Mouse (Mus musculus) layer of hippocampus, adult 11-12 months (tissue): ENCODE results near the gene Sat1.
"Not testable (repeated sequence)": the region's sequence is repeated elsewhere in the genome, so short reads cannot be mapped to it uniquely, and the experiment has no call there.

Experiments used
- DNase-seq: peaks from one replicate; pipeline ENCODE4 v3.0.0; 2022; ENCODE audit warnings: low spot score

Gene Sat1

GRCm38 (mm10) chrX:155216271-155216670 lies at the start of gene Sat1:
Gene Sat1, minus strand, starts transcription at chrX:155216449.
- DNase-seq, result peak; percentile 92

GRCm38 (mm10) chrX:155262915-155263252 lies 46.6 kb upstream of the Sat1 start:
- no peak for DNase-seq

DNA sequence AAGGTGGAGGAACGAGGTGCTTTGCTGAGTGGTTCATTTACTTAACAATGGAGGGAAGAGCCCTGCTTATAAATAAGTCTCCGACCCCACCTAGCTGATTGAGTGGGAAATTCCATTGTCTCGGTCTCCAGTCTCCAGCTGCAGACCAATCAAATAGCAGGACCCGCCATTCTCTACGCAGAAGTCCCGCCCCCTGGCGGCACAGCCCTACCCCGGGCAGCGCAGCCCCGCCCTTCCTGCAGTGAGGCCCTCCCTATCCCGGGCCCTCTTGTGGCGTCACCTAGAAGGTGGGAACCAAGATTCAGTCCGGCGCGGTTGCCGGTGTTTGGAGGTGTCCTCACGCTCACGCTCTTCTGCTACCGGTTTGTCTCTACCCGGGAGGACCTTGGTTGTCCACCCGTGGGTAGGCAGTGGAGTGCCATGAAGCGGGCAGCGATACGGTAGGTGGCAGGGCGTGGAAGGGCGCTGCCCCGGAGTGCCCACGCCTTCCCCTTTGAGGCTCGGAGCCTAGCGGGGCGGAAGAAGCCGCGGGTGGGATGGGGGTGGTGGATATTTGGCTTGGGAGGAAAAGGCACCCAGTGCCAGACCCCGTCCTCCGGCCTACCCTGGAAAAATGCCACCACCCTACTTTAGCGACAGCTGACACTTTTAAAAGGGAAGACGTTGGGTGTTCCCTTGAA lies 46.1 kb upstream of the Sat1 start, which contains the start of gene Acot9:
Acot9 (plus strand) TSS at position 209 of the 680 bp plus-strand sequence.
- peak; percentile 90 for DNase-seq

- no peak for DNase-seq
Measured at GRCm38 (mm10) chrX:155256856-155257255, 40.6 kb upstream of the Sat1 start.

DNA sequence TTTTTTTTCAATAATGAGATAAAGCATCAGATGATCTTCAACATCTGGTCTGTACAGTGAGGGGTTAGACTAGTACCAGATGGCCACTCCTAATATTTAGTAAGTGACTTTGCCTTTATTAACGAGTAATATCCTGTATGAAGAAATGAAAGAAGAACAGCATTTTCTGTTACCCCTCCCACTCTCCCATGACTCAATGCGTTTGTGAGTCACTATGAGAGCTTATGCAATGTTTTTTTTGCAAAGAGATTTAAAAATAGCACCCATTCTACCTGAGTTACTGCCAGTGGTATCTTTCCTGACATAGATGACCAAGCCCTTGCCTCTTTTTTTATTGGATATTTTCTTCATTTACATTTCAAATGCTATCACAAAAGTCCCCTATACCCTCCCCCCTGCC lies 2.0 kb upstream of the Sat1 start:
- DNase-seq, result no peak

DNA sequence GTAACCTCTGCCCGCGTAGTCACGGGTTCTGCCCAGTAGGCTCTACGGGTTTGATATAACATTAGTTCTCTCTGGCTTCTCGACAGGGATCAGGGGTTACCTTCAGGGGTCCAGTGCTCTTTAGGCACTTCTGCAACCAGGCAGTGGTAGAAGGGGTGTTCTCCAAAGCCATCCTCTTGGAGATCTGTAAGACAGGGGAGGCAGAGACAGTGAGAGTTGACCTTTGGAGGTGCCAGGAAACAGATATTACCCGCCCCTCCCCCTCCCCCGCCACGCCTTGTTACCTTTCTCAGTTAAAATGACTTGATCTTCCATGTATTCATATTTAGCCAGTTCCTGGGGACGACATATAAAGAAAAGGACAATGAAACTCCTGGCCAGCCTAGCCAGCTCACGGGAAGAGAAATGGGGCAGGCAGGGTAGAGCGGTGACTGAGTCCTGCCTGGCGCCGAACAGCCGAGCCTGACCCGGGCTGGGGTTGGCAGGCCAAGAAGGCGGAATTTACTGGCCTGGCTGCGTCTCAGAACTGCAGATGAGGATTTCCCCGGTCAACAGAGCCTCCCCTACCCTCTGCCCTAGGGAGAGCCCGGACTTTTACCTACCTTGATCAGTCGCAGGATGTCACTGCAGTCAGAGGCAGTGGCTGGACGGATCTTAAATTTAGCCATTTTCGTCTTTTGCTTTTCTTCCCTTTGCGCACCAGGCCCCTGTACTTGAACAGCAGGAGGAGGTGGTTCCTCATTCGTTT lies 574 bp downstream of the Sat1 start:
- no peak for DNase-seq

GRCm38 (mm10) chrX:155214291-155215136 lies 1.7 kb downstream of the Sat1 start:
- DNase-seq, result no peak

- no peak for DNase-seq
Measured at GRCm38 (mm10) chrX:155208671-155209070, 7.6 kb downstream of the Sat1 start.

GRCm38 (mm10) chrX:155205436-155205835 lies 10.8 kb downstream of the Sat1 start:
- DNase-seq, result not testable (repeated sequence)

GRCm38 (mm10) chrX:155202406-155203305 lies 13.6 kb downstream of the Sat1 start:
- DNase-seq, result no peak

DNA sequence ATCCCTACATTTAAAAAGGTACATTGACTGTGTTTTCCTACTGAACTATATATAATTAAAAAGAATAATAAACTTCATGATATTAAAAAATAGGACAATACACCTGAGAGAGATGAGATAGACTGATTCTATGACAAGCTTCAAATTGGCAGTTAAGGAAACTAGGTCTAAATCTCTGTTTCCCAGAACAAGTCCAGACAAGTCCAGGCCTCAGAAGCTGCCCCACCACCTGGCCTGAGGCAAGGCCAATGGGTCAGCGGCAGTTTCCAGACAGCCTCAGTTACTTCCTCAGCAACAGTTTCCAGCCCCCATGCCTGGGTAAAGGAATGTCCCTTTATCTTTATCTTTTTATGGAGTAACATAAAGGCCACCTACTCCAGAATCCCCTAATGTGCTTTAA lies 14.4 kb downstream of the Sat1 start:
- DNase-seq, result no peak

GRCm38 (mm10) chrX:155194979-155195378 lies 21.3 kb downstream of the Sat1 start:
- DNase-seq, result no peak

DNA sequence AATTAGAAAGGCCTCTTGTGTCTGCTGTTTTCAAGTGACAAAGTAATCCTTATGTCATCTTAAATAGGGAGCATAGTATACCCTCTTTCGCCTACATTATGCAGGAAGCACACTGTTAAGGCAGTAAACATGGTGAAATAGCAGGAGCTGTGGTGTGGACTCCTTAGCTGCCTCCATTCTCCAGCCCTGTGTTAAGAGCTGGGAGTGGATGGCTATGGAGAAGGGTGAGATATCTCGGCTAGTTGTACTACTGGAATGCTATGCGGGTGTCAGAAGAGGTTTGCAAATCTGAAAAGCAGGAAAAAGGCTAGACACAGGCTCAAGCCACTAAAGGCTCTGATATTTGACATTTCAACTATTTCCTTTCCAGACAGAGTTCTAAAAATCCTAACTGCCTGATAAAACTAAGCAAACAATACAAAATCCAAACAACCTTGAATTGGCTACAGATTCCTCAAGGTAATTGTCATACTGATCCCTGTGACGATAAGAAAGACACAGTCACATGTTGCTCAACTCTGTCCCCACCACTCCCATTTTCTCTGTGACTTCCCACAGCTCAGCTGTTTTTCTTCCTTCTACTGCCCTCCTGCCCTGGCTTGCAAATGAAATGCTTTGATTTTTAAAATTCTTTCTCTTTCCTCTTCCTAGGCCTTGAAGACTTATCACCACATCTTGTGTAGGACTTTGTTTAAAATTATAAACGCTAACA lies 22.4 kb downstream of the Sat1 start:
- DNase-seq, result no peak

- no peak for DNase-seq
Measured at GRCm38 (mm10) chrX:155191941-155192340, 24.3 kb downstream of the Sat1 start.

- no peak for DNase-seq
Measured at GRCm38 (mm10) chrX:155177640-155178039, 38.6 kb downstream of the Sat1 start.

DNA sequence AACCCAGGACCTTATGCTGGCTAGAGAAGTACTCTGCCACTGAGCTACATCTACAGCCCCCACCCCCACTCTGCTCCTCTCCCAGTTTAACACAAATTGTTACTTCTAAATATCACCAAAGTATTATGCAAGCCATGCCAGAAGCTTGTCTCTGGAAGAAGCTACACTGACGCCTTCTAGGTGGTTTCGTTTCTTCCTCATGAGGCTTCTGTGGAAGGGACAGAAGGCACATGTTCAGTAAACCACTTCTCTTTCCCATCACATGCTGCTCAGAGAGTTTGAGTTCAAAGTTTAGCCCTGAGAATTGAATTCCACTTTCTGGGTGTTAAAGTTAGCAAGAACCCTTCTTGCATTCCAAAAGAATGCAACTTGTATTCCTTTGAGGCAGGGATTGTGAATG lies 39.0 kb downstream of the Sat1 start:
- peak; percentile 10 for DNase-seq

GRCm38 (mm10) chrX:155175568-155175967 lies 40.7 kb downstream of the Sat1 start:
- no peak for DNase-seq

- peak; percentile 10 for DNase-seq
Measured at GRCm38 (mm10) chrX:155172310-155172709, 43.9 kb downstream of the Sat1 start.

DNA sequence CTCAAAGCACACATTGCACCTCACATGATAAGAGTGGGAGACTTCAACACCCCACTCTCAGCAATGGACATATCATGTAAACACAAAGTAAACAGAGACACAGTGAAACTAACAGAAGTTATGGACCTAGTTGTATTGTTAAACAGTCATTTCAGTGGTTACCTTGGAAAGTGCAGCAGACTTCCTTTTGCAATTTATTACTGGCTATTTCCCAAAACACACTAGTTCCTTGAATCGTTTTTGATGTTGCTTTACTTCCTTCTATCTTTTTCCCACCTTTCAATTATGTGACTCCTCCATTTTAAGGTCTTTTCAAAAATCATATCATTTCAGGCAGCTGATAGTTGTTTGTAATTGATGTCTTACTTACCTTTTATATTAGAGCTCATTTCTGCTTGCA lies 44.5 kb downstream of the Sat1 start:
- DNase-seq, result no peak

DNA sequence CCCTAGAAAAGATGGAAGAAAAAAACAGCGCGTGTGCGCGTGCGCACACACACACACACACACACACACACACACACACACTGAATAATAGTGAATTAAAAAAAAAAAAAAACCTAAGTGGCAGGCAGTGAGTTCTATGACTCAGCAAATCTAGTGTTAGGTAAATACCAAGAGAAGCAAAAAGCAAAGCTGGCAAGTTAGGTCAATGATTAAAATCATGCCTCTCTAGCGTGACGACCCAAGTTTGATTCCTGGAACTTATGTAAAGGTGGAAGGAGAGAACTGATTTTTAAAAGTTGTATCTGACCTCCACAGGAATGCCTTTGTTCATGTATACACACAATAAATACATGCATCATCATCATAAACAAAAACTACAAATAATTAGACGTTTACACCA lies 46.4 kb downstream of the Sat1 start:
- DNase-seq, result no peak

DNA sequence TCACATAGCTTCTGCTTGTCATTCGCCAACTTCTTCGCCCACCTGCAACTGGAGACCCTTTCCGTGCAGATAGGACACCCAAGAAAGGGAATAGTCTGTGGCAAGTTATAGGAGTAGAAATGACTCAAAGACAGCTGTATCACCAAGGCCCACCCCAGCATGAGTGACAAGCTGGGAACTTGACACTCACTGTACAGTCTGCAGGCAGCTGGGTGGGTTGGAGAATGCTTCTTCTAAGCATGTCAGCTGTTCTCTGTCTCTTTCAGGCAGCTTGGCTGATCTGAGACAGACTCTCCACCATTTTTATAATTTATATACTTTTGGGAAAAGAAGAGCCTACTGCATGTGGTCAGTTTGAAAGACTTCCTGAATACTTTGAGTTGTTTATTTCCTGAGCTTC lies 48.6 kb downstream of the Sat1 start:
- DNase-seq, result no peak
